Mouse (Mus musculus): Measurements from ENCODE around the gene Ell.
"Not testable (repeated sequence)": the region's sequence is repeated elsewhere in the genome, so short reads cannot be mapped to it uniquely, and the experiment has no call there.

Ell gene

DNA sequence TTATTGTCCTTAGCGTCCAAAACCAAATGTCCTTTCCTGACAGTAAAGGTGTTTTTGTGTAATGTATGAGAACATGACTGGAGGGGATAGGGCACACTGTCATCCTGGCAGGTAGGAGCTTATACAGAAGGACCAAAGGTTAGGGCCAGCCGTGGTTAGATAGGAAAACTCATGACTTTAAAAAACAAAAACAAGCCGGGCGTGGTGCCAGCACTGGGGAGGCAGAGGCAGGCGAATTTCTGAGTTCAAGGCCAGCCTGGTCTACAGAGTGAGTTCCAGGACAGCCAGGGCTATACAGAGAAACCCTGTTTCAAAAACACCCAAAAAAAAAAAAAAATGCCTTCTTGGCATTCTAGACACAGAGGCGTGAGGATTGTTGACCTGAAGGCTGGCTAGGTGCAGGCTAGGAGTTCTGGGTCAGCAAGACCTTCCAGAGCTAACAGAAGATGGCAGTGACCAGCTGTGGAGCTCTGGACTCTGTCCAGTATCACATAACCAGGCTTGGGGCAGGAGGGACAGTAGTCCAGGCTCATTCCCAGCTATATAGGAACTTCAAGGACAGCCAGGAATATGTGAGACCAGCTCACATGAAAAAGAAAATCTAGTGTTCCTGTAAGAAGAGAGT lies 24.6 kb downstream of the Ell start:
- DNase-seq (ENCODE audit: low read depth): no peak

DNA sequence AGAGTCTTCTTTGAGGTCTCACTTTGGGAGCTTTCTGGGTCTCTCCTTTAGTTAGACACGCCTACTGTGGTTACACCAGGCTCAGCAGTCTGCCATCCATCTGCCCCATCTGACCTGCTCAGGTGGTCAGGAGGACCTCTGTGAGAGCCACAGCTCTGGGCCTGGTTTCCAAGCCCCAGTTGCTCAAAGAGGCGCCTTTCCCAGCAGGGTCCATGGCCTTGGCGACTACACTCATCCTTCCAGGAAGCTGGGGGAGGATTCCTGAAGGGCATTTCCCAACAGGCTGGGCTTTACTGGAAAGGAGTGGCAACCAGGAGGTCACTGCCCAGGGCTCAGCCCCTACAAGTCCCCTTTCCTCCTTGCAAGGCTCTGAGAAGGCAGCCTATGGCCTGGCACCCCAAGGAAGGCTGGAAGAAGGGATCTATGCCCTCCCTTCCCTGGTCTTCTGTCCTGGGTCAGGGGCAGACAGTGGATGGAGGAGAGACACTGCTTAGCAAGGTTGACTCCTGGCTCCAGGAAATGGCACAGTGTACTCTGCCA lies 25.5 kb downstream of the Ell start:
- peak; percentile 39 for DNase-seq (ENCODE audit: low read depth)

GRCm38 (mm10) chr8:70565561-70565960 lies 26.3 kb downstream of the Ell start:
- no peak for DNase-seq (ENCODE audit: low read depth)

GRCm38 (mm10) chr8:70570360-70570759 lies 31.1 kb downstream of the Ell start:
- no peak for DNase-seq (ENCODE audit: low read depth)

GRCm38 (mm10) chr8:70570990-70571389 lies 31.7 kb downstream of the Ell start:
- DNase-seq (ENCODE audit: low read depth): no peak

GRCm38 (mm10) chr8:70574302-70574701 lies 35.0 kb downstream of the Ell start:
- DNase-seq (ENCODE audit: low read depth): no peak

DNA sequence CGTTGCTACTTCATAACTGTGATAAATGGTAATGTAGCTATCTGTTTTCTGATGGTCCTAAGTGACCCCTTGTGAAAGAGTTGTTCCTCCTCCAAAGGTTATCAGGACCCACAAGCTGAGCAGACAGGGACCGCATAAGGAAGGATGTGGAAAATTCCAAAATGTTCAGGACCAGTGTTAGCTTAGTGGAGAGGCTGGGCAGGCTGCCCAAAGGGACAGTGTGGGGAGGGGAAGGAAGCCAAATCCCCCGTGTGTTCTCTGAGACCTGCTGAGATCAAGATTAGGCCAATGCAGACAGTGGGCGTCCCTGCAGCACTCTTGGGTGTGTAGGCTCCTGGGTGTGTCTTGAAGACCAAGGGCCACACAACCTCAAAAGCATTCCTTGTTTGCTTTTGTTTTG lies 35.7 kb downstream of the Ell start:
- DNase-seq (ENCODE audit: low read depth): no peak

- DNase-seq (ENCODE audit: low read depth): no peak
These were observed 38.0 kb downstream of the Ell start for GRCm38 (mm10) chr8:70577207-70577606.

- DNase-seq (ENCODE audit: low read depth): no peak
These were observed 44.5 kb downstream of the Ell start for GRCm38 (mm10) chr8:70583476-70584387.

GRCm38 (mm10) chr8:70584606-70585257 lies 45.5 kb downstream of the Ell start:
- DNase-seq (ENCODE audit: low read depth): no peak

GRCm38 (mm10) chr8:70585258-70585652 lies 46.0 kb downstream of the Ell start:
- DNase-seq (ENCODE audit: low read depth): peak; percentile 86

DNA sequence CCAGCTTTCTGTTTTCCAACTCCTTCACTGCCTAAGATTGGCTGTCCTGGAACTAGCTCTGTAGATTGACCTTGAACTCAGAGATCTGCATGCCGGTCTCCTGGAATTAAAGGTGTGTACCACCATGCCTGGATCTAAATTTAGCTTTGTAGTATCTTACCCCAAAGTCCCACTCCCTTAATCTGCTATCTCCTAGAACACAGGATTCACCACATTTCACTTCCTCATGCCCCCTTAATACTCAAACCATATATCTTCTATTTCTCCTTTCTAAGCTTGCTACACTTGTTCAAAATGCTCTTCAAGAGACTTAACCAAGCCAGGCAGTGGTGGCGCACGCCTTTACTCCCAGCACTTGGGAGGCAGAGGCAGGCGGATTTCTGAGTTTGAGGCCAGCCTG lies 48.7 kb downstream of the Ell start:
- not testable (repeated sequence) for DNase-seq (ENCODE audit: low read depth)

- no peak for DNase-seq (ENCODE audit: low read depth)
These were observed 52.3 kb downstream of the Ell start for GRCm38 (mm10) chr8:70591569-70591968.

GRCm38 (mm10) chr8:70593173-70593572 lies 53.9 kb downstream of the Ell start:
- peak; percentile 18 for DNase-seq (ENCODE audit: low read depth)

GRCm38 (mm10) chr8:70593961-70594609 lies 54.8 kb downstream of the Ell start, which contains the start of gene Isyna1:
TSS of gene Isyna1 (plus strand) at chr8:70594373.
- DNase-seq (ENCODE audit: low read depth): peak; percentile 93

- no peak for DNase-seq (ENCODE audit: low read depth)
These were observed 55.6 kb downstream of the Ell start for GRCm38 (mm10) chr8:70594621-70595564.

- DNase-seq (ENCODE audit: low read depth): no peak
These were observed 56.6 kb downstream of the Ell start for GRCm38 (mm10) chr8:70595811-70596210.

- DNase-seq (ENCODE audit: low read depth): no peak
These were observed 57.0 kb downstream of the Ell start for GRCm38 (mm10) chr8:70596216-70596615.

DNA sequence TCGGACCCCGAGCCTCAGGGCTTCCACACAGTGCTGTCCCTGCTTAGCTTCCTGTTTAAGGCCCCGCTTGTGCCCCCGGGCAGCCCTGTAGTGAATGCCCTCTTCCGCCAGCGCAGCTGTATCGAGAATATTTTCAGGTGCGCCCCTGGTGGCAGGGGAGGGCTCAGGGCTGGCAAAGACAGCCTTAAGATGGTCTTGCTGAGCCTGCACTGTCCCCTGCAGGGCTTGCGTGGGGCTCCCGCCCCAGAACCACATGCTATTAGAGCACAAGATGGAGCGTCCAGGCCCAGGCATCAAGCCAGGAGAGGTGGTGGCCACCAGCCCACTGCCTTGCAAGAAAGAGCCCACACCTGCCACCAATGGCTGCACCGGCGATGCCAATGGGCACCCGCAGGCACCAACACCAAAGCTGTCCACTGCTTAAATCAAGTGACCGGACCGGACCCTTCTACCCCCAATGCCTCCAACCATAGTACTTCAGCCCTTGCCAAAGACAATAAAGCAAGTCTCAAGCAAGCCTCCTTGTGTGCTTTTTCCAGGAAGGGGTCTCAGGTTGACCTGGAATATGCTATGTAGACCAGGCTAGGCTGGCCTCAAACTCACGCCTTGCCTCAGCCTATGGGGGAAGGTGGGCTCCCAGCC lies 57.6 kb downstream of the Ell start:
- DNase-seq (ENCODE audit: low read depth): no peak
